Mouse (Mus musculus) ES-CJ7 (cell line): Measurements from ENCODE around the gene Shisal2b.
A peak's percentile ranks its signal among the peaks of the same experiment; 100 is the strongest.

Experiments
- DNase-seq: peaks from one replicate; pipeline ENCODE4 v3.0.0; 2011; ENCODE audit warnings: low read depth, low spot score

Shisal2b gene

DNA sequence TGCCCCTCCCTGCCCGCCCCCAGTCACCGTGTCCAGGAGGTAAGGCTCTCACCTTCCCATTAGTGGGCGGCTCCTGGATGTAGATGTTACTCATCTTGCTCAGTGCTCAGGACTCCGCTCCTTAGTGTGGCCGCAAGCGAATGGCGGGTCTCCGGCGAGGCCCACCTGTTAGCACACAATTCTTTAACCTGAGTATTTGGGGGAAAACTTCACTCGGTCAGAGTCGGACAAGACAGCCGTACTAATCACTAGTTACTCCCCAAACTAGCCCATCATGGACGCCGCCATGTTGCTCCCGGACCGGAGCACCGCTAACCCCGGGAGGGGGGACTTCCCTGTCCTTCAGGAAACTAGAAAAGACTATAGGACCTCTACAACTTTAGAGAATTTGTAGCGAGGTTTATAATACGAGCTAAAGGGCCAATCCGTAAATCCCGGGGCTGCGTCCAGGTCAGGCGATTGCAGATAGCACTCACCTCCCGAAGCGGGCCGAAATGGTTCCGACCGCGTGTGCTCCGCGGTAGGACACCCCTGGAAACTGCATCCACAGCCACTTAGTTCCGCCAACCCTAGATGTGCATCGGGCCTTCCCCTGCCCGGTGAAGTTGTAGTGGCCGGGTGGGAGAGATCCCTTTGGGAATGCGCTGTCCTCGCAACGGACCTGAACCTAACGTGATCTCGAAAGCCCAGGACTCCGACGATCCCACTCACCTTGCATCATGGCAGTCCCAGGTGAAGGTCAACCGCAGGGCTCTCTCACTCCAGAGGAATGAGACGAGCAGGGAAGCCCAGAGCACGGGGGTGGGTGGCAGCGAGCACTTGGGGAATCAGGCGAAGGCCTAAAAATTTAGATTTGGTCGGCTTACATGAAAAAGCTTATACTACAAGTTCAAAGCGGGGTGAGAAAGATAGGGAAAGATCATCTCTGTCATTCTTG, 46.8 kb downstream of the Shisal2b start, which contains the start of gene Cwc27:
Cwc27 (minus strand) TSS at position 508 of the 937 bp plus-strand sequence.
- DNase-seq, result peak; percentile 90

GRCm38 (mm10) chr13:104816270-104816634, 47.4 kb downstream of the Shisal2b start:
- DNase-seq, result peak; percentile 70

GRCm38 (mm10) chr13:104805681-104806080, 58.0 kb downstream of the Shisal2b start:
- peak; percentile 75 for DNase-seq

GRCm38 (mm10) chr13:104799566-104800182, 64.0 kb downstream of the Shisal2b start:
- no peak for DNase-seq

DNA sequence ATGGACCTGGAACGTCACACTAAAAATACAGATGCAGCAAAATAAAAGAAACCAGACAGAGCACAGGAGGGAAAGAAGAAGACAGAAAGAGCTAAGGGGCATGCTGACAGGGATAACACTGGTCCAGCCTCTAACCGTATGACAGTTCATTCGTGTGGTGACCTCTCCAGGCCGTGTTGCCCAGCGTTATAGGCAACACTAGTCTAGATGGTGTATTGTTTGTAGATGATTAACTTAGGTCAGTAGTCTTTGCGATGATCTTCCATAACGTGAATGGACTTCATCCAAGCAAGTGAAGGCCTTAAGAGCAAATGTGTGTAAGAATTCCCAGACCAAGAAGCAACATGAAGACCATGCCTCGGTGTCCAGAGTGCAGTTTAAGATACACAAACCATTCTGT, 64.6 kb downstream of the Shisal2b start:
- DNase-seq, result no peak
